Mouse (Mus musculus) heart, embryonic 12.5 days (tissue): ENCODE measurements at regions not wholly inside any gene's neighbourhood (a gene's known extent, or its start where the extent isn't known, plus 50 kb on each side); places are given as distances from the start of the nearest gene placed in this dataset.

Experiments
- ATAC-seq: fragments of 200-750 bp; cut with Nextera tagmentation; 2 replicates; pipeline ENCODE4 v1.8.0; 2017; ENCODE audit warnings: moderate TSS enrichment, moderate library complexity; ENCODE audit not compliant: insufficient number of reproducible peaks, low FRiP score
- H3K27ac ChIP-seq: fragments of 300-500 bp; sonication (generic); 2 replicates; pipeline ENCODE4 v1.5.1; 2016; ENCODE audit warnings: mild to moderate bottlenecking, moderate library complexity; ENCODE audit not compliant: poor library complexity, severe bottlenecking
- H3K27me3 ChIP-seq: fragments of 300-500 bp; sonication (generic); replicated peaks from 2 replicates; pipeline ENCODE4 v1.6.1; 2016; ENCODE audit warnings: mild to moderate bottlenecking, moderate library complexity
- H3K36me3 ChIP-seq: fragments of 300-500 bp; sonication (generic); 2 replicates; pipeline ENCODE4 v1.6.1; 2016; ENCODE audit warnings: mild to moderate bottlenecking, moderate library complexity
- H3K4me1 ChIP-seq: fragments of 300-500 bp; sonication (generic); replicated peaks from 2 replicates; pipeline ENCODE4 v1.6.1; 2016; ENCODE audit warnings: mild to moderate bottlenecking
- H3K4me2 ChIP-seq: fragments of 300-500 bp; sonication (generic); 2 replicates; pipeline ENCODE4 v1.6.1; 2016; ENCODE audit warnings: mild to moderate bottlenecking, moderate library complexity
- H3K4me3 ChIP-seq: fragments of 300-500 bp; sonication (generic); 2 replicates; pipeline ENCODE4 v1.5.1; 2016; ENCODE audit warnings: mild to moderate bottlenecking
- H3K9ac ChIP-seq: fragments of 300-500 bp; sonication (generic); 2 replicates; pipeline ENCODE4 v1.6.1; 2016; ENCODE audit warnings: mild to moderate bottlenecking, moderate library complexity
- H3K9me3 ChIP-seq: fragments of 300-500 bp; sonication (generic); replicated peaks from 2 replicates; pipeline ENCODE4 v1.6.1; 2016; ENCODE audit warnings: mild to moderate bottlenecking, moderate library complexity
- WGBS: fragments of 180-500 bp; shearing (Covaris S2); methylation state at CpG from one replicate; pipeline ENCODE4 v1.1.7; 2016; 5-methylcytosine and 5-hydroxymethylcytosine counted together

- ATAC-seq, result no peak
- WGBS, result 81% methylated on average over 4 of the region's 4 CpGs
Observed at GRCm38 (mm10) chr3:38073946-38074345, 349.7 kb upstream of the Gm5148 start.

GRCm38 (mm10) chr3:38055627-38056026, 331.3 kb upstream of the Gm5148 start:
- 0 out of 2 replicates have a peak, but pooled peaks cover 3% of the 10 kb centered on the region for H3K9me3 ChIP-seq
- no peak overlapping the region for H3K27ac ChIP-seq
- no peaks in the 10 kb centered on the region for H3K36me3 ChIP-seq
- ATAC-seq, result no peak
- no peaks in the 10 kb centered on the region for H3K27me3 ChIP-seq
- 74% methylated on average over 9 of the region's 9 CpGs for WGBS
- no peak overlapping the region for H3K4me2 ChIP-seq
- H3K4me1 ChIP-seq, result no peaks in the 10 kb centered on the region
- H3K9ac ChIP-seq, result no peak overlapping the region
- no peak overlapping the region for H3K4me3 ChIP-seq

More at GRCm38 (mm10) chr3:38073946-38074345, 349.7 kb upstream of the Gm5148 start:
- Histone ChIP-seq H3K4me2 (no peak overlapping the region), H3K9me3 (no peaks in the 10 kb centered on the region), H3K27ac (no peak overlapping the region), H3K27me3 (no peaks in the 10 kb centered on the region), H3K4me1 (no peaks in the 10 kb centered on the region), H3K9ac (no peak overlapping the region), H3K36me3 (no peaks in the 10 kb centered on the region), H3K4me3 (no peak overlapping the region)

- Histone ChIP-seq H3K36me3 (no peaks in the 10 kb centered on the region), H3K27ac (no peak overlapping the region), H3K4me1 (no peaks in the 10 kb centered on the region; the same call in 1 of the 2 replicates), H3K4me3 (no peak overlapping the region), H3K27me3 (0 out of 2 replicates have a peak, but pooled peaks cover 5% of the 10 kb centered on the region), H3K9me3 (0 out of 2 replicates have a peak, but pooled peaks cover 3% of the 10 kb centered on the region), H3K9ac (no peak overlapping the region), H3K4me2 (no peak overlapping the region)
- ATAC-seq, result no peak
- WGBS, result 85% methylated on average over 7 of the region's 7 CpGs
Observed at GRCm38 (mm10) chr3:38052941-38053340, 328.7 kb upstream of the Gm5148 start.

- 85% methylated on average over 11 of the region's 11 CpGs for WGBS
- Histone ChIP-seq H3K9me3 (0 out of 2 replicates have a peak, but pooled peaks cover 3% of the 10 kb centered on the region), H3K9ac (no peak overlapping the region), H3K4me2 (no peak overlapping the region), H3K4me1 (no peaks in the 10 kb centered on the region; the same call in 1 of the 2 replicates), H3K36me3 (no peaks in the 10 kb centered on the region), H3K27me3 (0 out of 2 replicates have a peak, but pooled peaks cover 5% of the 10 kb centered on the region), H3K27ac (no peak overlapping the region), H3K4me3 (no peak overlapping the region)
- no peak for ATAC-seq
Observed at GRCm38 (mm10) chr3:38051748-38052147, 327.5 kb upstream of the Gm5148 start.

GRCm38 (mm10) chr3:38050856-38051255, 326.6 kb upstream of the Gm5148 start:
- no peak overlapping the region for H3K9ac ChIP-seq
- H3K27ac ChIP-seq, result no peak overlapping the region
- WGBS, result 78% methylated on average over 9 of the region's 9 CpGs
- H3K9me3 ChIP-seq, result 0 out of 2 replicates have a peak, but pooled peaks cover 3% of the 10 kb centered on the region
- no peak for ATAC-seq
- no peaks in the 10 kb centered on the region; the same call in 1 of the 2 replicates for H3K4me1 ChIP-seq
- H3K27me3 ChIP-seq, result 0 out of 2 replicates have a peak, but pooled peaks cover 5% of the 10 kb centered on the region
- no peak overlapping the region for H3K4me2 ChIP-seq
- H3K36me3 ChIP-seq, result no peaks in the 10 kb centered on the region
- no peak overlapping the region for H3K4me3 ChIP-seq

- Histone ChIP-seq H3K36me3 (no peaks in the 10 kb centered on the region), H3K9ac (no peak overlapping the region), H3K27ac (no peak overlapping the region), H3K4me3 (no peak overlapping the region), H3K4me1 (peaks cover 4% of the 10 kb centered on the region; the same call in 1 of the 2 replicates), H3K27me3 (0 out of 2 replicates have a peak, but pooled peaks cover 5% of the 10 kb centered on the region), H3K9me3 (0 out of 2 replicates have a peak, but pooled peaks cover 3% of the 10 kb centered on the region), H3K4me2 (no peak overlapping the region)
- WGBS, result 67% methylated on average over 1 of the region's 1 CpGs
- ATAC-seq, result no peak
Observed at GRCm38 (mm10) chr3:38050366-38050765, 326.1 kb upstream of the Gm5148 start.

GRCm38 (mm10) chr3:38049290-38049689, 325.0 kb upstream of the Gm5148 start:
- H3K9me3 ChIP-seq, result 0 out of 2 replicates have a peak, but pooled peaks cover 3% of the 10 kb centered on the region
- no peak overlapping the region for H3K4me3 ChIP-seq
- 0 out of 2 replicates have a peak, but pooled peaks cover 5% of the 10 kb centered on the region for H3K27me3 ChIP-seq
- peaks cover 4% of the 10 kb centered on the region; the same call in 1 of the 2 replicates for H3K4me1 ChIP-seq
- H3K27ac ChIP-seq, result no peak overlapping the region
- no peak overlapping the region for H3K9ac ChIP-seq
- no peaks in the 10 kb centered on the region for H3K36me3 ChIP-seq
- 47% methylated on average over 2 of the region's 2 CpGs for WGBS
- H3K4me2 ChIP-seq, result no peak overlapping the region
- no peak for ATAC-seq

- ATAC-seq, result no peak
- 68% methylated on average over 4 of the region's 4 CpGs for WGBS
Observed at GRCm38 (mm10) chr3:38047445-38047844, 323.2 kb upstream of the Gm5148 start.

GRCm38 (mm10) chr3:38046611-38047010, 322.3 kb upstream of the Gm5148 start:
- Histone ChIP-seq H3K4me2 (no peak overlapping the region), H3K36me3 (no peaks in the 10 kb centered on the region), H3K27me3 (0 out of 2 replicates have a peak, but pooled peaks cover 5% of the 10 kb centered on the region), H3K4me1 (peaks cover 19% of the 10 kb centered on the region), H3K27ac (no peak overlapping the region), H3K9me3 (no peaks in the 10 kb centered on the region), H3K9ac (no peak overlapping the region), H3K4me3 (no peak overlapping the region)
- ATAC-seq, result no peak
- WGBS, result 78% methylated on average over 4 of the region's 4 CpGs

More at GRCm38 (mm10) chr3:38047445-38047844, 323.2 kb upstream of the Gm5148 start:
- Histone ChIP-seq H3K27ac (no peak overlapping the region), H3K9ac (no peak overlapping the region), H3K9me3 (no peaks in the 10 kb centered on the region), H3K4me3 (no peak overlapping the region), H3K4me2 (no peak overlapping the region), H3K36me3 (no peaks in the 10 kb centered on the region), H3K4me1 (peaks cover 17% of the 10 kb centered on the region), H3K27me3 (0 out of 2 replicates have a peak, but pooled peaks cover 5% of the 10 kb centered on the region)

GRCm38 (mm10) chr3:38045989-38046388, 321.7 kb upstream of the Gm5148 start:
- H3K4me1 ChIP-seq, result peaks cover 19% of the 10 kb centered on the region
- H3K27me3 ChIP-seq, result 0 out of 2 replicates have a peak, but pooled peaks cover 5% of the 10 kb centered on the region
- no peak overlapping the region for H3K4me2 ChIP-seq
- H3K9ac ChIP-seq, result no peak overlapping the region
- no peaks in the 10 kb centered on the region for H3K9me3 ChIP-seq
- no peaks in the 10 kb centered on the region for H3K36me3 ChIP-seq
- no peak overlapping the region for H3K4me3 ChIP-seq
- WGBS, result 63% methylated on average over 2 of the region's 2 CpGs
- H3K27ac ChIP-seq, result no peak overlapping the region
- ATAC-seq, result no peak

- Histone ChIP-seq H3K9ac (no peak overlapping the region), H3K9me3 (no peaks in the 10 kb centered on the region), H3K36me3 (no peaks in the 10 kb centered on the region), H3K27me3 (0 out of 2 replicates have a peak, but pooled peaks cover 5% of the 10 kb centered on the region), H3K27ac (no peak overlapping the region), H3K4me3 (no peak overlapping the region), H3K4me2 (no peak overlapping the region), H3K4me1 (peaks cover 19% of the 10 kb centered on the region)
- ATAC-seq, result no peak
- WGBS, result 46% methylated on average over 6 of the region's 6 CpGs
Observed at GRCm38 (mm10) chr3:38045523-38045922, 321.2 kb upstream of the Gm5148 start.
